ENCODE assay signal across 11 mouse cellular contexts in genomic region chr6:82871632-82872331, GRCm38 (mm10).
DNase-seq lines count a peak whose midpoint lies in the region; ATAC-seq and TF ChIP-seq lines count a peak whose summit lies in the region.
"Had no signal": no experiment of that assay in that cellular context is flagged by ENCODE, and none has a peak within 500 bp of the region (broad histone marks: within the 10 kb centered on the region; RNA-seq: fewer than 3 reads in every experiment).

No protein-coding gene starts in this region.

- H3K36me3 ChIP-seq in heart, embryonic 14.5 days (ENCODE audit: control insufficient read depth, insufficient read depth, low read length) = no peaks in the 10 kb centered on the region
- no peaks in the 10 kb centered on the region for H3K36me3 ChIP-seq in liver, embryonic 14.5 days (replicated peaks; ENCODE audit: control insufficient read depth, insufficient read depth, low read depth)
- H3K36me3 ChIP-seq: hindbrain, embryonic 15.5 days; neural tube, embryonic 12.5 days had no signal

- H3K4me1 ChIP-seq in heart, embryonic 14.5 days (ENCODE audit: control insufficient read depth in 2 of 2, insufficient read depth in 2 of 2, low read length in 2 of 2) = no peaks in the 10 kb centered on the region; a peak in 1 of 4 replicates
- peaks cover 0 to 8% of the 10 kb centered on the region in 2 experiments; a peak in 2 of 4 replicates for H3K4me1 ChIP-seq in liver, embryonic 14.5 days (replicated peaks; ENCODE audit: control insufficient read depth in 2 of 2, insufficient read depth in 2 of 2, low read length in 1 of 2)
- H3K4me1 ChIP-seq: hindbrain, embryonic 15.5 days; neural tube, embryonic 12.5 days had no signal

- TF ChIP-seq CTCF in liver, embryonic 14.5 days (IDR thresholded peaks at IDR 0.05; ENCODE audit: low read depth) = no peak

- no peaks in the 10 kb centered on the region for H3K27me3 ChIP-seq in heart, embryonic 14.5 days (ENCODE audit: control insufficient read depth, insufficient read depth, low read length)
- no peaks in the 10 kb centered on the region for H3K27me3 ChIP-seq in liver, embryonic 14.5 days (ENCODE audit: control insufficient read depth, insufficient read depth, low read length)
- H3K27me3 ChIP-seq: hindbrain, embryonic 15.5 days; neural tube, embryonic 12.5 days had no signal

- no peak overlapping the region for H3K27ac ChIP-seq in heart, embryonic 14.5 days (replicated peaks in 1 of 2; ENCODE audit: control insufficient read depth in 1 of 2, insufficient read depth in 1 of 2, low read depth in 2 of 2, low read length in 2 of 2)
- no peak overlapping the region for H3K27ac ChIP-seq in liver, embryonic 14.5 days
- H3K27ac ChIP-seq: hindbrain, embryonic 15.5 days; neural tube, embryonic 12.5 days had no signal

- intact Hi-C loops in heart, postnatal 10 days (cut with DNase I) = no loop called here

- H3K4me3 ChIP-seq in heart, embryonic 14.5 days (ENCODE audit: control insufficient read depth in 1 of 2, insufficient read depth in 1 of 2, low read depth in 1 of 2, low read length in 2 of 2) = no peak overlapping the region
- H3K4me3 ChIP-seq in liver, embryonic 14.5 days (ENCODE audit: insufficient read depth in 1 of 2, low read depth in 2 of 2, low read length in 2 of 2) = no peak overlapping the region
- H3K4me3 ChIP-seq: erythroblast, embryonic 14.5 days; hindbrain, embryonic 15.5 days; neural tube, embryonic 12.5 days had no signal

- TF ChIP-seq EP300 in liver, embryonic 14.5 days (IDR thresholded peaks at IDR 0.05; ENCODE audit: low read depth) = no peak

- H3K9ac ChIP-seq in heart, embryonic 14.5 days (ENCODE audit: low read length) = peak overlapping the region; percentile 12; the same call in 1 of the 2 replicates
- H3K9ac ChIP-seq in liver, embryonic 14.5 days (replicated peaks) = no peak overlapping the region
- H3K9ac ChIP-seq: hindbrain, embryonic 15.5 days; neural tube, embryonic 12.5 days had no signal

- WGBS in heart, embryonic 14.5 days = 23% methylated on average over 5 of the region's 5 CpGs
- WGBS in liver, embryonic 14.5 days (ENCODE audit: insufficient replicate concordance) = 5% methylated on average over 5 of the region's 5 CpGs

- no peak overlapping the region for H3K4me2 ChIP-seq in heart, embryonic 14.5 days (ENCODE audit: low read length)
- H3K4me2 ChIP-seq in liver, embryonic 14.5 days (ENCODE audit: low read depth) = peak overlapping the region; percentile 18; the same call in 1 of the 2 replicates
- H3K4me2 ChIP-seq: hindbrain, embryonic 15.5 days; neural tube, embryonic 12.5 days had no signal

- DNase-seq in heart, postnatal 10 days = no peak
- DNase-seq in CD4-positive helper T cell, adult 2 months (ENCODE audit: low read depth, low spot score) = peak; percentile 68
- peak; percentile 33 to 39 for DNase-seq in adrenal gland, postnatal 36 days
- DNase-seq in liver, embryonic 14.5 days (ENCODE audit: low read depth in 3 of 3, low spot score in 3 of 3) = no peak
- no peak for DNase-seq in cerebellum, adult 8-10 months
- no peak for DNase-seq in cerebellum, adult 11-12 months
- no peak for DNase-seq in cerebellum, postnatal 4 days (ENCODE audit: low spot score in 2 of 2)

- H3K9me3 ChIP-seq in heart, embryonic 14.5 days (ENCODE audit: control insufficient read depth, low read length) = peaks cover 1% of the 10 kb centered on the region; the same call in 1 of the 2 replicates
- H3K9me3 ChIP-seq in liver, embryonic 14.5 days (ENCODE audit: control insufficient read depth, low read length) = no peaks in the 10 kb centered on the region
- H3K9me3 ChIP-seq: hindbrain, embryonic 15.5 days; neural tube, embryonic 12.5 days had no signal

- no peak for ATAC-seq in heart, embryonic 14.5 days (ENCODE audit: insufficient number of reproducible peaks, insufficient read depth, low FRiP score, low read depth)
- 0 out of 2 replicates have a peak, but pooled peaks have one; percentile 31 for ATAC-seq in liver, embryonic 14.5 days (ENCODE audit: insufficient read depth)

Comparison
In these comparisons a context has a peak if more than half of its experiments do, and no peak if none do; other contexts are left out.
1. DNase-seq: peak in CD4-positive helper T cell, adult 2 months (single experiment) and adrenal gland, postnatal 36 days (2 of 2); none in heart, postnatal 10 days (0 of 2), liver, embryonic 14.5 days (0 of 3), cerebellum, adult 8-10 months (single experiment), cerebellum, adult 11-12 months (single experiment) and cerebellum, postnatal 4 days (0 of 2).